Mouse (Mus musculus) spleen, postnatal 14 days (tissue): ENCODE measurements around the gene Pld4.
"Not testable (repeated sequence)": the region's sequence is repeated elsewhere in the genome, so short reads cannot be mapped to it uniquely, and the experiment has no call there.

ENCODE experiments used
- DNase-seq, 2 experiments: peaks; one replicate each; pipeline ENCODE4 v3.0.0; 2021 to 2022; ENCODE audit warnings: low spot score in 2 of 2

Gene Pld4

DNA sequence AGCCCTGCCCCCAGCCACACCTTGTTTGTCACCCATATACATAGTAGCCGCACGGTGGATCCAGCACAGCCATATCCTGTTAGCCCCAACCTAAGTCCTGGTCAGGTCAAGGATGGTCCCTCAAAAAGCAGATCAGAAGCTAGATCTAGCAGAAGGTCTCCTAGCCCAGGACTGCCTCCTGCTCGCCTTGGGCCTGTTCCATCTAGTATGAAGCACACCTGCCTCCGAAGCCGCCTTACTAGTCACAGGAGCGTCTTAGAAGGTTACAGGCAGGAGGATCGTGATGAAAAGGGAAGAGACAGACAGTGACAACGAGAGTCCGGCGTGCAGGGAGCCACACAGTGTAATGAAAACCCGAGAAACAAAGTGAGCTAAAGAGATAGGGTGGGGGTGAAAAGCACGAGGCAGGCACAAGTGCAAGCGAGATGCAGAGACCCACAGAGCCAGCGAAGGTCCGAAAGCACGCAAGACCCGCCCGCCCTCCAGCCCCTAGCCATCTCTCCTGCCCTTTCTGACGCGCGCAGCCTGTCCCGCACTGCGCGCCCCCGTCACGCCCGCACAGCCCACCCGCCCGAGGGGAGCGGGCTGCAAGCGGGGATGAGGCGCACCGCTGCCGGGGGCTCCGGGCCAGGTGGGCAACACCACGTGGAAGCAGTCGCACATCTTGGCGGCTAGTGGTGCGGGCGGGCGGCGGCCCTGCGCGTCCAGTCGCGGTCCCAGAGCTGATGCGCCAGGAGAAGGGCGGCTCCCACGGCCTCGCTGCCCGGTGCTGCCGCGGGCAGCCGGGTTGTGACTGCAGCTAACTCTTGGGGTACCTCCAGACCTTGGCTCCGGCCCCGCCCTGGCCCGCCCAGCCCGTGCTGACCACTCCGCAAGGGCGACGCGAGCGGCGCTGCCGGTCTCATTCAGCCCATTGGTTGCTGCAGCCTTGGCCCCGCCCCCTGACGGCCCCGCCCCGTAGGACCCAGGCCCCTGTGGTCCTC, 41.7 kb downstream of the Pld4 start, which contains the start of gene Ahnak2:
Gene Ahnak2, minus strand, starts transcription at position 794 of the 983 bp plus-strand sequence.
- no peak for DNase-seq

DNA sequence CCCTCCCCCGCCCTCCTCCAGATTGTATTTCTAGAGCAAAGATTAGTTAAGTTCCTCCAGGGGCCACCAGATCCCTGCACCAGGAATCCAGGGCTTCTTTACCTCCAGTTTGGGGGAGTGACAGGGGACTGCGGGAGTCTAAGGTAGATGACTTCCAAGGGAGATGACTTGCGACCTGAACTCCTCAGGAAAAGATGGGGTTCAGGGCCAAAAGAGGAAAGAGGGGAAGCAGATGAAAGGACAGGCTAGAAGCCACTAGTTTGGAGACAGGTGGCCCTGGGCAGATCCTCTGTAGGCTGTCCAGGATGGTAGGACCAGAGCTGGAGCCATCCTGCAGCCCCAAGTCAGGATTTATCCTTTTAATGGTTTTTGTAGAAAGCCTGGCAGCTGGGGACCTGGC, 42.5 kb downstream of the Pld4 start:
- no peak for DNase-seq

DNA sequence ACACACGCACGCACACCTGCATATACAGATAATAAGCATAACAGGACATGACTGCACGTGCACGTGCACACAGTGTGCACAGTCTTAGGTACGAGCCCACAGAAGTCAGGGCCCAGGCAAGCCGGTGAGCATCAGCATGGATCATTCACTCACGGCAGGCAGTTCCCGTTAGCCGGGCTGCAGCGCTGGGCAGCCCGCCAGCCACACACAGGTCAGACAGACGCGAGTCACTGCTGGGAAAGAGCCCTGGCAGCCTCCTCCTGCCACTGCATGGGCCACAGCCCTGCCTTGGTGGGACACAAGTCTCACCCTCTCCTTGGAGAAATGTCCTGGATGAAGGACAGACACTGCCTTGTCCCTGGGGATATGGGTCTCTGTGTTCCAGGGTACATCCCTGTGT, 43.6 kb downstream of the Pld4 start:
- no peak for DNase-seq

DNA sequence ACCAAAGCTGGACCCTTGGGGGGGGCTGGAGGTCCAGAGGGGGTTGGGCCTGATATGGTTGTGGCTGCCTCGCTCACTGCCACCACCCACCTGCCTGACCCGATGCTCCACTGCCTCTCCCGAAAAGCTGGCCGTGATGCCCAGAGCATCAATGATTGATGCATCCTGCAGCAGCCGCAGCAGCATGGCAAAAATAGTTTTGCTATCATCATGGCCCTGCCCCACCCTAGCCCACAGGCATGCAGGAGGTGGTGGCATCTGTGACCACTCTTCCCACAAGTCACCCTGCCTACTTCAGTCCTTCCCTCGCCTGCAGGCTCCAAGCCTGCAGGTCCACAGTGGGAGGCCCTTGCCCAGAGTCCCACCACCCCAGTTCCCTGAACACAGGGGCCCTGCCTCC, 45.6 kb downstream of the Pld4 start:
- DNase-seq: no peak

DNA sequence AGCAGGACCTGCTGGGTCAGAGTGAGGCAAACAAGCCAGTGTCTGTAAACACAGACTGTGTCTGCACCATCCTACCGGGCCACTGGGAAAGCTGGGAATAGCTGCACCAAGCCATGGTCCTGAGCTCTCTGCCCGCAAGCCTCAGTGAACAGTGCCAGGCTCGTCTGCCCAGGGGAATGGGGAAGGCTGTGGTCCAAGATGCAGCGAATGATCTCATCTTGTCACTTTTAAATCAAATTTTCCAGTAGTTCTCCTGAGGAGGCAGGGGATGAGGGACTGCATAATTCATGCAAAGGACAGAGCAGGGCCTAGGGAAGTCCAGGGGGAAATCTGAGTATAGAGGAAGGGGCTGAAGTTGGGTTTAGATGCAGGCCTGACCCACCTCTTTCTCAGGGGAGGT, 47.3 kb downstream of the Pld4 start:
- no peak for DNase-seq

DNA sequence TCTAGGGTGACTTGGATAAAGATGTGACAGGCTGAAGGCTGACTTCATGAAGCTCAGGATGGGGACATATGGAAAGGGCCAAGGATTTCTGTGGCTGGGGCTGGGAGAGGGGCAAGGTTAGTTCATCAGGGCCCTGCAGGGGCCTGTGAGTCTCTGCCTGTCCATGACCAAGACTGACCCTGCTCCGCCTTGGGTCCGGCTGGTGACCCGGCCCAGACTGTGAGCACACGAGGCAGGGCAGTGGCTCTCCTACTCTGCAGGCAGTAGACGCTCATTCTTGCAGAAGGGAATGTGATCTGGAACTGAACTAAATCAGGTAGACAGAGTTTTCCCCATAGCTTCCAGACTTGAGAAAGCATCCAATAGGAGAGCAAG, 47.7 kb downstream of the Pld4 start:
- no peak for DNase-seq

DNA sequence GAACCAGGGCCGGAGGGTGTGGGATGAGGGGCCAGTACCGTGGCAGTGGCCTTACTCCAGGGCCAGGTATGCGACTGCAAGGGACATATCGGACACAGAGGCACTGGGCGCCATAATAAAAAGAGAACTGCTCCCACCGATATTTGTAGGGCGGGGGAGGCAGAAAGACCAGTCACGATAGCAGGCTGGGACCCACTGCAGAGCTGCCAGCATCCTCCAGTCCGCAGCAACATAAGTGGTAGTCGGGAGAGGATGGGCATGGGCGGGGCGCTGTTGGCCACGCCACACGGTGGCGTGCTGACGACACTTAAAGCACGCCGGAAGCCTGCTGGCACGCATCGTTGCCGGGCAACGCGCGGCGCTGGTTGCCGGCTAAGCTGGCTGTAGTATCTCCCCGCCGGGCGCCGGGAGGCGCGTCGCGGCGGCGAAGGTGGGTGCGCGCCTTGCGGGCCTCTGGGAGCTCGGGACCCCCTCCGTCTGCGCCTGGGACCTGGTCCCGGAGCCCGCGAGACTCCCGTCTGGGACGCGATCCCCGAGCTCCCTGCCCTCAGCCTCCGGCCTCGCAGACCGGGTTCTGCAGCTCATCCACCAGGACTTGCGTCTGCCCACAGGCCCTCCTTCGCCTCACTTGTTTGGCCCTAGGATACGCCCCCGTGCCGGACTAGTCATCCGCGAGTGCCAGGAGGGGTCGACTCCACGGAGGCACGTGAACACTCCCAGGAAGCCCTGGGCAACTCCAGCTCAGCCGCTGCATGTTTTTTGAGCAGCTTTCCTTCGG, 48.3 kb downstream of the Pld4 start, which contains the start of gene Clba1:
Gene Clba1, plus strand, starts transcription at position 351 of the 778 bp plus-strand sequence.
- peak; percentile 74 to 82 for DNase-seq

DNA sequence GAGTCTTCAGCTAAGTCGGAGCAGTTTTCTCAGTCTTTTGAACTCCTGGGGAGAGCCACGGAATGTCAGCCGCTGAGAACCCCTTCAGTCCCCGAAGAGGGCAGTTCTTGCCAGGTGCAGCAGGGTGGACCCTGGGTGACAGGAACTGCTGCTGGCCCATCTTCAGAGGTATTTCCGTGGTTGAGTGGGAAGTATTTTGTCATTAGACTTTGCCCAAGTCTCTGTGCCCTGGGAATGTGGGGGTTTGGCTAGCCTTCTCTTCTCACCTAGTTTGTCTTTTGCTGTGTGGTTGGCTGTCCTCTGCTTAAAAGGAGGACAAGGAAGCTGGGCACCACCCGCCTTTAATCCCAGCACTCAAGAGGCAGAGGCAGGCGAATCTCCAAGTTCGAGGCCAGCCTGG, 49.2 kb downstream of the Pld4 start:
- DNase-seq: no peak

DNA sequence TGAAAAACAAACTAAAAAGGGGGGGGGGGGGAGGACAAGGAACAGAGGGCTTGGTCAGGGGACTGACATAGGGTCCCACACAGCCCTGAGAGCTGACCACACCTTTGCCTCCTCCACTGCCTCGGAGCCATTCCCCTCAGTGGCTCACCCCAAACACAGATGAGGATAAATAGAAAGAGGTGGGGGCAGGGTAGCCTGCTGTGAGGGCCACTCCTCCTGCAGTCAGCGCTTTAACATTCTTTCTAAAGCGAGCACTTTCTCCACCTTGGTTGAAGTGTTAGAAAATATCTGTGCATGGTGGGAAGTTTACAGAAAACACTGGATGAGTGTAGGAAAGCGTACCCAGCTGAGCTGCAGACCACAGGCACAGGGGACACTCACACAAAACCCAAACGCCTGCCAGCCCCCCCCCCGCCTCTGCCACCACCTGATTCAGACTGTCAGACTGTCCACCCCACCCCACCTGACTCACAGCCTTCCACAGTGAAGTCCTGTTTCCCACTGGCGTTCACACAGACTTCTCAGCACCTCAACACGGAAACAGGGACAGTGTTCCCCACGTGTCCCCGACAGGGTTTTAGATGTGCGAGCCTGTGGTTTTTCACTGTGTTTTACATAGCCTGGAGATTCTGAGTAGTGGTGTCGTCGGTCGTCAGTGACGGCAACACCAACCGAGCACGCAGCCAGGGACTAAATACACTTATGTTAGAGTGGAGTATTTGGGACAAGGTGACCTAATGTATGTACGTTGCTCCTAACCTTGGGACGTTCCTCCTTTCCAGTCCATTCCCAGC, 49.8 kb downstream of the Pld4 start:
- no peak for DNase-seq

DNA sequence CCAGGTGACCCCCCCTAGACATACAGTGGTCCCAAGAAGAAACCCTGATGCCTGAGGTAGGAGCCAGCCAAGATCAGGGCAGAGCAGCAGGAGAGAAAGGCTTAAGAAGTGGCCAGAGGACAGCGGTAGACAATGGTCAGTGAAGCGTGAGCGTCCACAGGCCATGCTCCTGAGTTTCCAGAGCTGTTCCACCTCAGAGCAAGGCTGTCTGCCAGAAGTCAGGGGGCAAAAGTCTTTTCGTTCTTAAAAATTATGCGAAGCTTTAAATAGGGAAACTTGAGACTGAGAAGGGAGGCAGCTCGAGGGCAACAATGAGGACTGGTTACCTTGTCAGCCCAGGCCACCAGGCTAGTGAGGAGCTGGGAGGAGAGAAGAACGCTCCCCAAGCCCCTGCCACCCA, 52.9 kb downstream of the Pld4 start:
- DNase-seq: no peak

DNA sequence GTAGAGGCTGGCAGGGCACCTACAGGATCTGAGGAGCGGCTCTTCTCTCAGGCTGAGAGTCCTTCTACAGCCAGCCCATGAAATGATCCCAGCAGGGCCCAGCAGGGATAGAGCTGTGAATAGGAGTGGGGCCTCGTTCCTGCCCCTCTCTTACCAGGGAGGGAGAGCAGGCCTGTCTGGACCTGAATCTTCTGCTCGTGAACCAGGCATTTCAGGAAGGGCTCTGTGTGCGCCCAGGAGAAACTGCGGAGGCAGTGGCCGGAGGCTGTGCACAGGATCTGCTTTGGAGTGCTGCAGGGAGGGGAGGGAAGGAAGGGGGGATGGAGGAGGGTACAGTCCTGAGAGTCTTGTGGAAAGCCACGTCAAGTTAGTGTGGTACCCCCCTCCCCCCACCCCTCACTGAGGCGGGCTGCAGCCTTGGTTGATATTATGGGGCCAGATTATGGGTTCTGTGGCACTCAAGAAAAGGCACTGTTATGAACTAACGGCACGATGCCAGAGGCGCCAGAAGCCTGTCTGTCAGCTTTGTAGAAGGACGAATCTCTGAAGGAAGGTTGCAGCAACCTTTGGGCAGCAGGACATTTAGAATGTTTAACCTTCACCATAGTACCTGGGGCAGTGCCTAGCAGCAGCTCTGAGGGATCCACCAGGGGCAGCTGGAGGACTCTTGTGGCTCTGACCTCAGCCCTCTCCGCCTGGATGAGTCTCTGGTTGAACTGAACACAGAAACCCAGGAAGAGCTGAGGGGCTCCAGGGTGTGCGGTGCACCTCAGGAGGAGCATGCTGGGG, 54.4 kb downstream of the Pld4 start:
- DNase-seq: no peak

DNA sequence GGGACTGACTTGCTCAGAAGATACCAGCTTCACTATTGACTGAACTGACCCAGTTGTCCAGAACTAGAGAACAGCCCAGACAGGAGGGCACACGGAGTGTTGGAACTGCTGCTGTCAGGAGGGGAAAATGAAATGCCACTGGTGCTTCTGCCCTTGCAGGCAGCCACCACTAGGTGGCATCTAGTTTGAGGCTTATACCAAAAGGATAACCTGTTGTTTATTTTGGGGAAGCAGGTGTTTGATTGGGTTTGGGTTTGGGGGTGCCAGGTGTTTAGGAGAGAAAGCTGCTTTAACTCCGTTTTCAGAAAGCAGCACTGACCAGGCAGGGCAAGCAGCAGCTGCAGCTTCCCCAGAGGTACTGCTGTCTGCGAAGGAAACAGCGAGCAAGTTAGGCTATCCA, 55.8 kb downstream of the Pld4 start:
- peak in 1 of 2 experiments; percentile 48 for DNase-seq

DNA sequence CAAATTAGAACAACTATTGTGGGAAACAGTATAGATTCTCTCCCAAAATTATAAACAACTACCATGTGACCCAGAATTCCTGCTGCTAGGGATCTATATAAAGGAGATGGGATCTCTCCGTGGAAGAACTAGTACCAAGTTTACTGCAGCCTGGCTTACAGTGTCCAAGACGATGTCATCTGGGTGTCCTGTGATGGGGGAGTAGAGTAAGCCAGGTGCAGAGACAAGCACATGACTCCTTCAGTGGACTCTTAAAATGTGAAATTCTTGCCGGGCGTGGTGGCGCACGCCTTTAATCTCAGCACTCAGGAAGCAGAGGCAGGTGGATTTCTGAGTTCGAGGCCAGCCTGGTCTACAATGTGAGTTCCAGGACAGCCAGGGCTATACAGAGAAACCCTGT, 56.4 kb downstream of the Pld4 start:
- not testable (repeated sequence) for DNase-seq
